Mouse (Mus musculus): Measurements from ENCODE around the gene Isyna1. TPM values are rescaled to one million over a fixed set of nuclear protein-coding genes. Genes with fewer than 3 reads are reported as not detected.

Isyna1 gene
- 61.8 and 92.4 TPM in 2 replicates for polyA plus RNA-seq (2012; rRNA removed)

DNA sequence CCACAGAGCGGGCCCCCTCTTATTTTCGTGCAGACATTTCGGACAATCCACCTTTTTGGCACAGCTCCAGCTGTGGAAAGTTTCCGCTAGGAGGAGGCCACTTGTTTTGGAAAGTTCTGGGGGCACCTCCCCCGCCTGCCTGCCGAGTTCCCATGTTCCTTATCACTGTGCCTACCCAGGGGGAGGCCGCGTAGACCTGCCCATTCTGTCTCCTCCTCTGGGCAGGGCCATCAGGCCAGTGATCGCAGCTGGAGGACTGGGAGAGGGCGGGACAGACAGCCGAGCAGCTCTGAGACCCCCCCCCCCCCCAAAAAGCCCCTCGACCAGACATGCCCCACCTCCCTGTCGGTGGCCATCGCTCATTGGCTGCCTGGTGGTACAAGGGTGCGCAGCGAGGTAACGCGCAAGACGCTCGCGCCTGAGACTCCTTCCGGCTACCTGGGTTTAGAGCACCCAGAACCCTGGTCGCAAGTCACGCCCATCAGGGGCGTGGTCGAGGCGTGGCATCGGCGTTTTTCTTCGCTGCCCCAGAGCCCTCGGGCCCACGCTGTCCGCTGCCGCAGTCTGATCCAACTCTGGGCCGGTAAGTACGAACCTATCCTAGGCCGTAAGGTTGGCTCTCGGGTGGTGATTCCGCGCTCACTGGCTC lies at the start of gene Isyna1:
TSS of gene Isyna1 (plus strand) at position 413 of the 649 bp plus-strand sequence.
- Histone ChIP-seq H3K36me3 (ENCODE audit: control insufficient read depth, insufficient read depth, low read length) (peaks cover 41% of the 10 kb centered on the region), H3K27me3 (ENCODE audit: control insufficient read depth, insufficient read depth, low read length) (no peaks in the 10 kb centered on the region), H3K4me3 (ENCODE audit: low read depth, low read length) (peak within 1 kb of the TSS; percentile 64), H3K4me1 (ENCODE audit: control insufficient read depth, insufficient read depth, insufficient read length, low read length) (peaks cover 7% of the 10 kb centered on the region), H3K27ac (ENCODE audit: insufficient read depth, low read depth, low read length) (peak within 1 kb of the TSS; percentile 24)
- TF ChIP-seq CTCF (IDR thresholded peaks at IDR 0.05; ENCODE audit: extremely low read depth, insufficient read length, insufficient replicate concordance, low read depth, low read length) (no peak), POLR2A (IDR thresholded peaks at IDR 0.05; ENCODE audit: low read depth, low read length) (0 out of 2 replicates have a peak, but pooled peaks have one; percentile 18)
- under 1% methylated on average over 40 of the region's 40 CpGs for WGBS

DNA sequence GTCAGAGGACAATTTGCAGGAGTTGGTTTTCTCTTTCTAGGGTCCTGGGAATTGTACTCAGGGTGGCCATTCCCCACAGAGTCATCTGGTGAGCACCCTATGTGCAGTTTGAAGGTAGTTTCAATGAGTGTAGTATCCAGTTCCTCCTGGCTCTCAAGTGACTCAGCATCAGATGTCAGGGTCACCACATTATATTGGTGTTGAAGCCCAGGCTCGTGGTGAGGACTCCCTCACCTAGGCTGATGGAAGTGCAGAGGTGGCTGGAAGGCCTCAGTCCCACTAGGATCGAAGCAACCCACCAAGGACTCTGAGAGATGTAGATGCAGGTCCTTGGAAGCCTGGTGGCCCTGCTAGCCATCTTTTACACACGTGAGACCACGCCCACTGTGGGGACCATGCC lies 47.8 kb upstream of the Isyna1 start:
- Histone ChIP-seq H3K4me3 (ENCODE audit: low read depth, low read length) (no peak overlapping the region), H3K27ac (ENCODE audit: insufficient read depth, low read depth, low read length) (no peak overlapping the region), H3K27me3 (ENCODE audit: control insufficient read depth, insufficient read depth, low read length) (no peaks in the 10 kb centered on the region), H3K4me1 (ENCODE audit: control insufficient read depth, insufficient read depth, insufficient read length, low read length) (peaks cover 16% of the 10 kb centered on the region), H3K36me3 (ENCODE audit: control insufficient read depth, insufficient read depth, low read length) (no peaks in the 10 kb centered on the region)
- TF ChIP-seq CTCF (IDR thresholded peaks at IDR 0.05; ENCODE audit: extremely low read depth, insufficient read length, insufficient replicate concordance, low read depth, low read length), result no peak
- no peak for TF ChIP-seq POLR2A (IDR thresholded peaks at IDR 0.05; ENCODE audit: low read depth, low read length)
- 74% methylated on average over 4 of the region's 4 CpGs for WGBS

DNA sequence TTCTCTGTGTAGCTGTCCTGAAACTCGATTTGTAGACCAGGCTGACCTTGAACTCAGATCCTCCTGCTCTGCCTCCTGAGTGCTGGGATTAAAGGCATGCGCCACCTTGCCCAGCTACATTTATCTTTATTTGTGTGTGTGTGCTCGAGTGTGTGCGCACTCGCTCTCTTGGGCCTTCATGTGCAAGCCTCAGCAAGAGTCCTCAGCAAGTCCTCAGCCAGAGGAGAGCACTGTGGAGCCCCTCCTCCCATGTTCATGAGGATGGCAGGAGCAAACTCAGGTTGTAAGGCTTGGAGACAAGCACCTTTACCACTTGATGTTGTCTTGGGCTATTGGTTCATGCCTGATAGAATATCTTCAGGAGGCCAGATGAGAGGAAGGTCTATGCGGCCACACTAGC lies 46.4 kb upstream of the Isyna1 start:
- H3K27ac ChIP-seq (ENCODE audit: insufficient read depth, low read depth, low read length), result no peak overlapping the region
- peaks cover 30% of the 10 kb centered on the region for H3K4me1 ChIP-seq (ENCODE audit: control insufficient read depth, insufficient read depth, insufficient read length, low read length)
- no peak overlapping the region for H3K4me3 ChIP-seq (ENCODE audit: low read depth, low read length)
- no peaks in the 10 kb centered on the region for H3K36me3 ChIP-seq (ENCODE audit: control insufficient read depth, insufficient read depth, low read length)
- TF ChIP-seq POLR2A (IDR thresholded peaks at IDR 0.05; ENCODE audit: low read depth, low read length), result no peak
- TF ChIP-seq CTCF (IDR thresholded peaks at IDR 0.05; ENCODE audit: extremely low read depth, insufficient read length, insufficient replicate concordance, low read depth, low read length), result no peak
- 86% methylated on average over 6 of the region's 6 CpGs for WGBS
- H3K27me3 ChIP-seq (ENCODE audit: control insufficient read depth, insufficient read depth, low read length), result no peaks in the 10 kb centered on the region

DNA sequence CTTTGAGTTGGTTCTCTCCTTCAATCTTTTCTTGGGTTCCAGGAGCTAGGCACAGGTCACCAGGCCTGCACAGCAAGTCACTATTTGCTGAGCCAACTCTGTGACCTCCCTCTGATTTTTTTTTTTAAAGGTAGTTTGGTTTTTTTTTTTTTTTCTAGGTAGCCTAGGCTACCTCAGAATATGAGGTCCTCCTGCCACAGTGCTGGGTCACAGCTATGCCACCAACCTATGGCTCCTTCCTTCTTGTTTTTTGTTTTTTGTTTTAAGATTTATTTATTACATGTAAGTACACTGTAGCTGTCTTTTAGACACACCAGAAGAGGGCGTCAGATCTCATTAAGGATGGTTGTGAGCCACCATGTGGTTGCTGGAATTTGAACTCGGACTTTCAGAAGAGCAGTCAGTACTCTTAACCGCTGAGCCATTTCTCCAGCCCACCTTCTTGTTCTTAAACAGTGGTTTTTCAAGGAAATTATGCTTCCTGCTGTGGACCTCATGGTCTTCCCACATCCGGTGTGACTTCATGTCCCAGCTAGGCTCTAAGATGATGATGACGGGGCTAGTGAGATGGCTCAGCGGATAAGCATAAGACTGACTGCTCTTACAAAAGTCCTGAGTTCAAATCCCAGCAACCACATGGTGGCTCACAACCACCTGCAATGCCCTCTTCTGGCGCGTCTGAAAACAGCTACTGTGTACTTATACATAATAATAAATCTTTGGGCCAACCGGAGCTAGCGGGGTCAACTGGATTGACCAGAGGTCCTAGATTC lies 44.6 kb upstream of the Isyna1 start:
- Histone ChIP-seq H3K4me3 (ENCODE audit: low read depth, low read length) (no peak overlapping the region), H3K27me3 (ENCODE audit: control insufficient read depth, insufficient read depth, low read length) (no peaks in the 10 kb centered on the region), H3K4me1 (ENCODE audit: control insufficient read depth, insufficient read depth, insufficient read length, low read length) (peaks cover 28% of the 10 kb centered on the region), H3K27ac (ENCODE audit: insufficient read depth, low read depth, low read length) (no peak overlapping the region), H3K36me3 (ENCODE audit: control insufficient read depth, insufficient read depth, low read length) (no peaks in the 10 kb centered on the region)
- TF ChIP-seq CTCF (IDR thresholded peaks at IDR 0.05; ENCODE audit: extremely low read depth, insufficient read length, insufficient replicate concordance, low read depth, low read length), result no peak
- TF ChIP-seq POLR2A (IDR thresholded peaks at IDR 0.05; ENCODE audit: low read depth, low read length), result no peak
- WGBS, result 87% methylated on average over 10 of the region's 10 CpGs

DNA sequence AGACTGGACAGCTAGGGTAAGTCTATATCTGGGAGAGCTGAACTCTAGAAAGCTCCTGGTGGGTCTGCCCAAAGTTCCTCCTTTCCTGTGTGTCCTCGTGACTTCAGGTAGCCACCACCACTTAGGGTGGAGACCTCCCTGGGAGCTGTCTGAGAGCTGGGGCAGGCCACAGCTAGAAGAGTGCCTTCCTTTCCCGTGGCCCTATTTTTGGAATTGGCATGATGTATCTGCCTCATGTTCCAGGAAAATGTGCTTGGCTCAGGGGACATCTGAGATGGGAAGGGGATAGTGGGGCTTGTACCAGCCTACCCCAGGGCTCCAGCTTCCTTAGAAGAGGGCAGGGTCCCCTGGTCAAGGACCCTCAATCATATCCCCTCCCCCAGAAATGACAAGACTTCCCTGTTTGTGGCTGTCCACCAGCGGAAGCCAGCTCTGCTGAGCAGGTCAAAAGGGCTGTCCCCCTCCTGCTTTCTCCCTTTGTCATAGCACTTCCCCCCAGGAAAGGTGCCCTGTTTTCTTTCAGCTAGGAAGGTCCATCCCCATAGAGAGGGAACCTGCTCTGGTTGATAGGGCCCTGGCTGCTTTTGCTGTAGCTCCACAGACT lies 42.5 kb upstream of the Isyna1 start:
- H3K4me1 ChIP-seq (ENCODE audit: control insufficient read depth, insufficient read depth, insufficient read length, low read length), result peaks cover 35% of the 10 kb centered on the region
- H3K36me3 ChIP-seq (ENCODE audit: control insufficient read depth, insufficient read depth, low read length), result no peaks in the 10 kb centered on the region
- no peak for TF ChIP-seq CTCF (IDR thresholded peaks at IDR 0.05; ENCODE audit: extremely low read depth, insufficient read length, insufficient replicate concordance, low read depth, low read length)
- no peak for TF ChIP-seq POLR2A (IDR thresholded peaks at IDR 0.05; ENCODE audit: low read depth, low read length)
- WGBS, result 72% methylated on average over 3 of the region's 3 CpGs
- no peak overlapping the region for H3K27ac ChIP-seq (ENCODE audit: insufficient read depth, low read depth, low read length)
- no peak overlapping the region for H3K4me3 ChIP-seq (ENCODE audit: low read depth, low read length)
- H3K27me3 ChIP-seq (ENCODE audit: control insufficient read depth, insufficient read depth, low read length), result no peaks in the 10 kb centered on the region

DNA sequence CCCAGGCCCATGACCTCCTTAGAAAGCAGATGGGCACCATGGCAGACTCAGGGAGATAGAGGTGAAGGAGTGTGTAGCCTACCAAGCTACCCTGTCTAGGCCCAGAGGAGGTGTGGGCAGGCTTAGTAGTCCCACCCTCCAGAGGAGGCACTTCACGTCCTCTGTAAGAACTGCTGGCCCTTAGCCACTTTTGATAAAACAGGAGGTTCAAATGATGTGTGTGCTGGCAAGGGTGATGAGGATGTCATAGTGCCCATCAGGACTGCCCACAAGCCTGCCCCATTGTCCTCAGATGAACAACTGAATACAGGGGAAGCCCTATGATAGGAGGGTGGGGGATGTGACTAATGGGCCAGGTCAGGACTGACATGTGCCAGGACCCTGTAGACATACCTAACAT lies 41.3 kb upstream of the Isyna1 start:
- Histone ChIP-seq H3K27ac (ENCODE audit: insufficient read depth, low read depth, low read length) (no peak overlapping the region), H3K36me3 (ENCODE audit: control insufficient read depth, insufficient read depth, low read length) (no peaks in the 10 kb centered on the region), H3K4me3 (ENCODE audit: low read depth, low read length) (no peak overlapping the region), H3K27me3 (ENCODE audit: control insufficient read depth, insufficient read depth, low read length) (no peaks in the 10 kb centered on the region), H3K4me1 (ENCODE audit: control insufficient read depth, insufficient read depth, insufficient read length, low read length) (peaks cover 35% of the 10 kb centered on the region)
- WGBS, result 13% methylated on average over 1 of the region's 1 CpGs
- TF ChIP-seq CTCF (IDR thresholded peaks at IDR 0.05; ENCODE audit: extremely low read depth, insufficient read length, insufficient replicate concordance, low read depth, low read length) (no peak), POLR2A (IDR thresholded peaks at IDR 0.05; ENCODE audit: low read depth, low read length) (no peak)

DNA sequence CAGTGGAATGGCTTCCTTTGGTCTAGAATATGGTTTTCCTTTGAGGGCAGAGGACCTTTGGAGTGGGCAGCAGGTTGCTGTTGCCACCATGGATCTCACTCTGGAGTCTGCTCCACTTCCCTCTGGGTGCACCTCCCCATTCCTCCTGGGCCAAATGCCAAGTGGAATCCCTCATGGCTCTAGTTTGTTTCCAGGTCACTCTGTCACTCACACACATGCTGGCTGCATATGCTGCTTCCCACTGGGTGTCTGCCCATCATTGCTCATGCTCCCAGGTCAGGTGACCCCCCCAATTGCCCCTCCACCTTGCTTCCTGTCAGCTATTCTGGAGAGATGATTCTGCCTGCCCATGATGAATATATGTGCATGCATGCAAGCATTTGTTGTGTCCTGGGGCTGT lies 40.4 kb upstream of the Isyna1 start:
- H3K27me3 ChIP-seq (ENCODE audit: control insufficient read depth, insufficient read depth, low read length), result no peaks in the 10 kb centered on the region
- no peak overlapping the region for H3K27ac ChIP-seq (ENCODE audit: insufficient read depth, low read depth, low read length)
- H3K4me3 ChIP-seq (ENCODE audit: low read depth, low read length), result no peak overlapping the region
- no peaks in the 10 kb centered on the region for H3K36me3 ChIP-seq (ENCODE audit: control insufficient read depth, insufficient read depth, low read length)
- peaks cover 35% of the 10 kb centered on the region for H3K4me1 ChIP-seq (ENCODE audit: control insufficient read depth, insufficient read depth, insufficient read length, low read length)
- TF ChIP-seq CTCF (IDR thresholded peaks at IDR 0.05; ENCODE audit: extremely low read depth, insufficient read length, insufficient replicate concordance, low read depth, low read length) (no peak), POLR2A (IDR thresholded peaks at IDR 0.05; ENCODE audit: low read depth, low read length) (no peak)
